Mouse (Mus musculus) heart, postnatal 0 days (tissue): Measurements from ENCODE around the gene Rbp4.

Experiments used
- CTCF ChIP-seq: IDR thresholded peaks from 2 replicates; pipeline ENCODE4 v1.5.1; 2016; ENCODE audit warnings: antibody characterized with exemption, control low read depth, low read depth
- EP300 ChIP-seq: IDR thresholded peaks from 2 replicates; pipeline ENCODE4 v1.6.1; 2016; ENCODE audit warnings: antibody characterized with exemption, low read depth

GRCm38 (mm10) chr19:38134806-38135205 lies 9.7 kb upstream of the Rbp4 start:
- TF ChIP-seq EP300 (no peak), CTCF (no peak)
